Mouse (Mus musculus) heart, adult 2 months (tissue): Measurements from ENCODE around the gene Gm45837. TPM values are rescaled to one million over a fixed set of nuclear protein-coding genes. Genes with fewer than 3 reads are reported as not detected.

Experiments used
- DNase-seq, 2 experiments: peaks; one replicate each; pipeline ENCODE4 v3.0.0; 2021
- H3K27ac ChIP-seq: fragments of 200-600 bp; 2 replicates; pipeline ENCODE4 v1.8.1; 2022
- H3K27me3 ChIP-seq: fragments of 200-500 bp; 2 replicates; pipeline ENCODE4 v1.6.1; 2012; ENCODE audit warnings: mild to moderate bottlenecking, low read length, inconsistent platforms, mixed read lengths; ENCODE audit not compliant: control insufficient read depth, insufficient read depth
- H3K36me3 ChIP-seq: fragments of 200-500 bp; 2 replicates; pipeline ENCODE4 v1.6.1; 2012; ENCODE audit warnings: low read length, inconsistent platforms; ENCODE audit not compliant: control insufficient read depth, insufficient read depth
- H3K4me1 ChIP-seq: fragments of 200-500 bp; 2 replicates; pipeline ENCODE4 v1.6.1; 2011; ENCODE audit warnings: low read length; ENCODE audit not compliant: control insufficient read depth, insufficient read depth
- H3K4me3 ChIP-seq: fragments of 200-600 bp; 2 replicates; pipeline ENCODE4 v1.8.1; 2022
- H3K79me2 ChIP-seq: fragments of 200-500 bp; replicated peaks from 2 replicates; pipeline ENCODE4 v1.6.1; 2012; ENCODE audit warnings: mild to moderate bottlenecking, inconsistent platforms, low read length, moderate library complexity, mixed read lengths; ENCODE audit not compliant: control insufficient read depth, insufficient read depth
- H3K9ac ChIP-seq: fragments of 200-500 bp; 2 replicates; pipeline ENCODE4 v1.6.1; 2012; ENCODE audit warnings: low read depth, mild to moderate bottlenecking, control low read depth, inconsistent platforms, low read length, mixed read lengths
- CTCF ChIP-seq: fragments of 200-600 bp; IDR thresholded peaks from 2 replicates; pipeline ENCODE4 v1.8.1; 2022; ENCODE audit warnings: antibody characterized with exemption, mild to moderate bottlenecking, moderate library complexity
- EP300 ChIP-seq: fragments of 200-500 bp; IDR thresholded peaks from 2 replicates; pipeline ENCODE4 v1.6.1; 2011; ENCODE audit warnings: low read depth, low read length, control low read depth; ENCODE audit not compliant: insufficient read depth
- POLR2A ChIP-seq: fragments of 200-500 bp; IDR thresholded peaks from 2 replicates; pipeline ENCODE4 v1.6.1; 2011; ENCODE audit warnings: mild to moderate bottlenecking, low read depth, low read length, control low read depth; ENCODE audit not compliant: insufficient read depth
- WGBS: fragments of 180-500 bp; shearing (Covaris S2); methylation state at CpG from one replicate; pipeline ENCODE4 v1.1.7; 2018; 5-methylcytosine and 5-hydroxymethylcytosine counted together
- intact Hi-C: fragments of 180-260 bp; cut with DNase I; formaldehyde crosslinking; loops from one replicate; pipeline ENCODE4 v1.15.1; 2025
- polyA plus RNA-seq: library from polyadenylated mRNA; depleted of rRNA; stranded (reverse); fragments of >200 nt; gene quantifications from 2 replicates; pipeline ENCODE4 v1.2.3, GENCODE M21; 2012
- total RNA-seq, 2 experiments: library from RNA; stranded (reverse); gene quantifications; 2 replicates each; pipeline ENCODE4 v1.2.3; 2021

The Gm45837 gene
- total and polyA plus RNA-seq, 3 experiments = not detected

- intact Hi-C loops = no loop called here
- WGBS = 5% methylated on average over 27 of the region's 27 CpGs
- no peaks in the 10 kb centered on the region for H3K27me3 ChIP-seq
- no peak overlapping the region for H3K27ac ChIP-seq
- no peaks in the 10 kb centered on the region for H3K79me2 ChIP-seq
- no peak overlapping the region for H3K9ac ChIP-seq
- H3K36me3 ChIP-seq = no peaks in the 10 kb centered on the region
- no peaks in the 10 kb centered on the region for H3K4me1 ChIP-seq
- no peak overlapping the region for H3K4me3 ChIP-seq
- no peak for TF ChIP-seq CTCF
- no peak for TF ChIP-seq EP300
- TF ChIP-seq POLR2A = no peak
- no peak for DNase-seq
Measured at GRCm38 (mm10) chr7:101419013-101419770, 8.5 kb downstream of the Gm45837 start.

GRCm38 (mm10) chr7:101421529-101421928 is 10.8 kb downstream of the Gm45837 start, which contains the start of gene Pde2a:
Gene Pde2a, plus strand, starts transcription at chr7:101421691.
- no peak within 1 kb of the TSS for H3K4me3 ChIP-seq
- 23% methylated on average over 6 of the region's 6 CpGs for WGBS
- H3K27me3 ChIP-seq = no peaks in the 10 kb centered on the region
- H3K27ac ChIP-seq = no peak within 1 kb of the TSS
- H3K4me1 ChIP-seq = no peaks in the 10 kb centered on the region
- TF ChIP-seq POLR2A (no peak), CTCF (no peak)
- no peak within 1 kb of the TSS for H3K9ac ChIP-seq
- no peak for DNase-seq
- H3K36me3 ChIP-seq = no peaks in the 10 kb centered on the region
- intact Hi-C loops = no loop called here
- H3K79me2 ChIP-seq = no peaks in the 10 kb centered on the region

GRCm38 (mm10) chr7:101422069-101422468 is 11.4 kb downstream of the Gm45837 start:
- H3K4me3 ChIP-seq = no peak overlapping the region
- DNase-seq = no peak
- 43% methylated on average over 3 of the region's 3 CpGs for WGBS
- no peaks in the 10 kb centered on the region for H3K36me3 ChIP-seq
- H3K4me1 ChIP-seq = no peaks in the 10 kb centered on the region
- no peak overlapping the region for H3K27ac ChIP-seq
- intact Hi-C loops = no loop called here
- TF ChIP-seq EP300 = no peak
- no peak for TF ChIP-seq CTCF
- TF ChIP-seq POLR2A = no peak
- no peaks in the 10 kb centered on the region for H3K79me2 ChIP-seq
- H3K9ac ChIP-seq = no peak overlapping the region
- H3K27me3 ChIP-seq = no peaks in the 10 kb centered on the region

GRCm38 (mm10) chr7:101422646-101423045 is 12.0 kb downstream of the Gm45837 start:
- 84% methylated on average over 8 of the region's 8 CpGs for WGBS
- intact Hi-C loops = no loop called here
- no peak overlapping the region for H3K9ac ChIP-seq
- H3K27ac ChIP-seq = no peak overlapping the region
- no peaks in the 10 kb centered on the region for H3K27me3 ChIP-seq
- H3K79me2 ChIP-seq = no peaks in the 10 kb centered on the region
- DNase-seq = no peak
- no peak overlapping the region for H3K4me3 ChIP-seq
- no peaks in the 10 kb centered on the region for H3K36me3 ChIP-seq
- no peaks in the 10 kb centered on the region for H3K4me1 ChIP-seq
- no peak for TF ChIP-seq EP300

DNA sequence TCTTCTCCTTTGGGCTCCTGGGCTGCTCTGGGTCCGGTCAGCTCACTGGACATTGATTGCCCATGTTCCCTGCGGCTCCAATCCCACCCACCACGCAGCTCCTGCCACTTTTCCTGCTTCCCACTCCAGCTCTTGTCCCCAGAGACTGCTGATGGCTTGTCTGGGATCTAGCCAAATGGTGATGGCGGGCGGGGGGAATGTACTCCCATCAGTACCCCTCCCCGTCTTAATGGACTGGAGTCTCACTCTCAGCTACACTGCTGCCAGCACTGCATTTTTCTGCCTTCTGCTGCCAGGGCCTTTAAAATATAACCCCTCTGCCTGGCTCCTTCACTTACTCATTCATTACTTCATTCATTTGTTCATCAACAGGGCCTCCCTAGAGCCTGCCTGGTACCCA is 13.3 kb downstream of the Gm45837 start:
- 43% methylated on average over 6 of the region's 6 CpGs for WGBS
- H3K27me3 ChIP-seq = no peaks in the 10 kb centered on the region

DNA sequence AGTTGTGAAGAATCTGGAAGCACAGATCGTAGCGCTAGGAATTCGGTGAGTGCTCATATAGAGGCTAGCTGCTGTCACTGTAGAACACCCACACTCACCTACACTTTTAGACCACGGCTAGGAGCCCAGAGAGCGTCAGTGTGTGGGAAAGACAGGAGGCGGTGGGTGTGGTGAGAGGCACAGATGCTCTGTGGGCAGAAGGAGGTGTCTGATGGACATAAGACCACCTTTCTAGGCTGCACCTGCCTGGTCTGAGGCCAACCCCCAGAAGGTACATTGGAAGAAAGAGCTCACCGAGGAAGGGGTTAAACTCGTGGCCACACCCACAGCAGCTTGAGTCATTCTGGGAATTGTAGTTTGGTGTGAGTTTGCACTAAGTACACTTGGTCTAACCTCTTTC is 16.0 kb downstream of the Gm45837 start:
- H3K79me2 ChIP-seq = no peaks in the 10 kb centered on the region
- no peak overlapping the region for H3K27ac ChIP-seq
- 66% methylated on average over 8 of the region's 8 CpGs for WGBS
- no peak overlapping the region for H3K9ac ChIP-seq
- H3K4me3 ChIP-seq = no peak overlapping the region
- DNase-seq = no peak
- H3K4me1 ChIP-seq = no peaks in the 10 kb centered on the region
- H3K27me3 ChIP-seq = no peaks in the 10 kb centered on the region
- intact Hi-C loops = loop anchor here (5.0 kb wide), 2 partner anchors 116 to 196 kb away; no protein-coding TSS in a partner anchor
- TF ChIP-seq POLR2A (no peak), EP300 (no peak), CTCF (no peak)
- no peaks in the 10 kb centered on the region for H3K36me3 ChIP-seq

More for the DNA sequence above, 13.3 kb downstream of the Gm45837 start:
- intact Hi-C loops = no loop called here
- Histone ChIP-seq H3K79me2 (no peaks in the 10 kb centered on the region), H3K4me3 (no peak overlapping the region), H3K9ac (no peak overlapping the region), H3K36me3 (no peaks in the 10 kb centered on the region), H3K27ac (no peak overlapping the region), H3K4me1 (no peaks in the 10 kb centered on the region)
- DNase-seq = no peak
- no peak for TF ChIP-seq POLR2A
- TF ChIP-seq CTCF = no peak
- TF ChIP-seq EP300 = no peak
